Mouse (Mus musculus) ES-E14 (cell line): Measurements from ENCODE around the gene C2. TPM values are rescaled to one million over a fixed set of nuclear protein-coding genes. Genes with fewer than 3 reads are reported as not detected.
"Not testable (repeated sequence)": the region's sequence is repeated elsewhere in the genome, so short reads cannot be mapped to it uniquely, and the experiment has no call there.

Experiments
- DNase-seq: peaks from one replicate; pipeline ENCODE4 v3.0.0-alpha.2; 2013; ENCODE audit warnings: low read depth, low spot score
- H3K27ac ChIP-seq: 2 replicates; pipeline ENCODE4 v1.5.1; 2012; ENCODE audit warnings: low read depth, mild to moderate bottlenecking, low read length, moderate library complexity, mixed read lengths; ENCODE audit not compliant: poor library complexity, insufficient read depth, severe bottlenecking
- H3K36me3 ChIP-seq: 2 replicates; pipeline ENCODE4 v1.6.1; 2012; ENCODE audit warnings: mild to moderate bottlenecking, low read length, moderate library complexity, mixed read lengths; ENCODE audit not compliant: control insufficient read depth, poor library complexity, insufficient read depth, severe bottlenecking
- H3K4me1 ChIP-seq, 2 experiments: fragments of 150-350 bp in 1 of 2; sonication (generic) in 1 of 2; 2 replicates each; pipeline ENCODE4 v1.6.1; 2012; ENCODE audit warnings: low read length in 2 of 2, mild to moderate bottlenecking in 1 of 2, mixed read lengths in 1 of 2; ENCODE audit not compliant: control insufficient read depth in 2 of 2, insufficient read depth in 2 of 2, poor library complexity in 1 of 2
- H3K4me3 ChIP-seq, 2 experiments: fragments of 150-350 bp in 1 of 2; sonication (generic) in 1 of 2; 2 replicates each; pipeline ENCODE4 v1.5.1; 2012; ENCODE audit warnings: low read length in 2 of 2, low read depth in 1 of 2, mild to moderate bottlenecking in 1 of 2, mixed read lengths in 1 of 2; ENCODE audit not compliant: insufficient read depth in 1 of 2, poor library complexity in 1 of 2, severe bottlenecking in 1 of 2
- H3K9ac ChIP-seq: 2 replicates; pipeline ENCODE4 v1.6.1; 2012; ENCODE audit warnings: low read depth, mild to moderate bottlenecking, low read length, mixed read lengths; ENCODE audit not compliant: poor library complexity, insufficient read depth, severe bottlenecking
- H3K9me3 ChIP-seq: fragments of 150-350 bp; sonication (generic); 2 replicates; pipeline ENCODE4 v1.6.1; 2012; ENCODE audit warnings: low read depth, mild to moderate bottlenecking, low read length; ENCODE audit not compliant: control insufficient read depth, insufficient read depth
- CHD2 ChIP-seq: IDR thresholded peaks from 2 replicates; pipeline ENCODE4 v1.6.1; 2014; ENCODE audit warnings: mild to moderate bottlenecking, low read depth, low read length, inconsistent platforms
- HCFC1 ChIP-seq: IDR thresholded peaks from 2 replicates; pipeline ENCODE4 v1.6.1; 2012; ENCODE audit warnings: low read length, inconsistent platforms, borderline replicate concordance; ENCODE audit not compliant: insufficient read depth
- MAFK ChIP-seq: IDR thresholded peaks from 2 replicates; pipeline ENCODE4 v1.6.1; 2014; ENCODE audit warnings: mild to moderate bottlenecking, low read depth, low read length, inconsistent platforms; ENCODE audit not compliant: insufficient read depth
- ZC3H11A ChIP-seq: IDR thresholded peaks from 2 replicates; pipeline ENCODE4 v1.6.1; 2012; ENCODE audit warnings: low read depth, mild to moderate bottlenecking, inconsistent platforms, low read length, borderline replicate concordance
- ZNF384 ChIP-seq: IDR thresholded peaks from 2 replicates; pipeline ENCODE4 v1.6.1; 2012; ENCODE audit warnings: low read depth, low read length, inconsistent platforms
- in situ Hi-C, 2 experiments: fragments of 600-800 bp; cut with MboI; formaldehyde crosslinking; loops; one replicate each; pipeline ENCODE4 v1.15.1; 2025; ENCODE audit warnings: low sequenced_read_pairs in 2 of 2, inconsistent platforms in 1 of 2; ENCODE audit not compliant: unreplicated experiment in 2 of 2
- total RNA-seq: library from RNA; depleted of rRNA; stranded (reverse); fragments of 300-350 nt; gene quantifications from 2 replicates; pipeline ENCODE4 v1.2.3, GENCODE M21; 2012

Gene C2
- total RNA-seq, 1 experiment = 5.0 TPM

DNA sequence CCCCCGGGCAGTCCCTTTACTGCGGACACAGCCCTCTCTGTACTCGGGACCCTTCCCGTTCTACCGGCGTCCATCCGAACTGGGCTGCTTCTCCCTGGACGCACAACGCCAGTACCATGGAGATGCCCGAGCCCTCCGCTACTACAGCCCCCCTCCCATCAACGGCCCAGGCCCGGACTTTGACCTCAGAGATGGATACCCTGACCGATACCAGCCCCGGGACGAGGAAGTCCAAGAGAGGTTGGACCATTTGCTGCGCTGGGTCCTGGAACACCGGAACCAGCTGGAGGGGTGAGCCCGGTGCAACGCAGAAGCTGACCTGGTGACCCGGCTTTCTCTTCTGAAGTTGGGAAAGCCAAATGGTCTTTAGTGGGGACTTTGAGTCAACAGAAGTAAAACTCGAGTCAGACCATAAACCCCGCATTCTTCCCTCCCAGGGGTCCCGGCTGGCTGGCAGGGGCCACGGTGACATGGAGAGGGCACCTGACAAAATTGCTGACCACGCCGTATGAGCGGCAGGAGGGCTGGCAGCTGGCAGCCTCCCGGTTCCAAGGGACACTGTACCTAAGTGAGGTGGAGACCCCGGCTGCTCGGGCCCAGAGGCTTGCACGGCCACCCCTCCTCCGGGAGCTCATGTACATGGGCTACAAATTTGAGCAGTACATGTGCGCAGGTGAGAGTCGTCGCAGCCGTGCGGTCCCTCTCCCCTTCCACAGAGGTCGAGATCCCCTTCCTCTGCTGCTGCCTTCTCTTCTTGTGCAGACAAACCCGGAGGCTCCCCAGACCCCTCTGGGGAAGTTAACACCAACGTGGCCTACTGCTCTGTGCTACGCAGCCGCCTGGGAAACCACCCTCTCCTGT is 60.4 kb downstream of the C2 start:
- DNase-seq = no peak
- in situ Hi-C loops = no loop called here
- peaks cover 28% of the 10 kb centered on the region for H3K36me3 ChIP-seq
- peak overlapping the region; percentile 82 to 84 for H3K4me3 ChIP-seq
- H3K9me3 ChIP-seq = no peaks in the 10 kb centered on the region
- H3K27ac ChIP-seq = no peak overlapping the region
- TF ChIP-seq MAFK = no peak
- TF ChIP-seq HCFC1 = no peak
- TF ChIP-seq ZNF384 = no peak
- no peak for TF ChIP-seq CHD2
- no peak for TF ChIP-seq ZC3H11A
- H3K9ac ChIP-seq = peak overlapping the region; percentile 87
- H3K4me1 ChIP-seq = peaks cover 0 to 6% of the 10 kb centered on the region in 2 experiments; a peak in 1 of 4 replicates

DNA sequence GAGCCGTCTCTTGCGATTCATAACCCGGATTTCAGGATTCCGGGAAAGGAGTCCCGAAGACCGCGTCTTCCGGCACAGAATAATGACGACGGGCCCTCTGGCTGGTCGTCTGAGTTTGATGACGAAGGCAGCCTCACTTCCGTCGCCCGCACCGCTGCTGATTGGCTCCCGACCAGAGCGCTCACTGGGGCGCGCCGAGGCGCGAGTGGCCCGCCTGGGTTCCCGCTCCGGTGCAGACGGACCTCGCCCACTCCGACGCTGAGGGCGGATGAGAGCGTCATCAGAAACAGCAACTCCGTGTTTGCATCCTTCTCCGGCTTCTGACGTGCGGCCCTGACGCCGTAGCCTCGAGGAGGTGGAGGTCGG is 61.2 kb downstream of the C2 start, which contains the start of the genes Stk19 and Dxo:
TSS of gene Stk19 (minus strand) at position 90 of the 366 bp plus-strand sequence.
TSS of gene Dxo (plus strand) at position 164 of the 366 bp plus-strand sequence.
- Histone ChIP-seq H3K36me3 (peaks cover 31% of the 10 kb centered on the region), H3K4me3 (peak within 1 kb of the TSS; percentile 82 to 84), H3K4me1 (peaks cover 0 to 6% of the 10 kb centered on the region in 2 experiments; a peak in 1 of 4 replicates), H3K9ac (peak within 1 kb of the TSS; percentile 87), H3K9me3 (no peaks in the 10 kb centered on the region), H3K27ac (no peak within 1 kb of the TSS)
- DNase-seq = peak; percentile 94
- TF ChIP-seq HCFC1 (peak; percentile 83), ZC3H11A (0 out of 2 replicates have a peak, but pooled peaks have one; percentile 28), MAFK (no peak)
- in situ Hi-C loops = no loop called here

DNA sequence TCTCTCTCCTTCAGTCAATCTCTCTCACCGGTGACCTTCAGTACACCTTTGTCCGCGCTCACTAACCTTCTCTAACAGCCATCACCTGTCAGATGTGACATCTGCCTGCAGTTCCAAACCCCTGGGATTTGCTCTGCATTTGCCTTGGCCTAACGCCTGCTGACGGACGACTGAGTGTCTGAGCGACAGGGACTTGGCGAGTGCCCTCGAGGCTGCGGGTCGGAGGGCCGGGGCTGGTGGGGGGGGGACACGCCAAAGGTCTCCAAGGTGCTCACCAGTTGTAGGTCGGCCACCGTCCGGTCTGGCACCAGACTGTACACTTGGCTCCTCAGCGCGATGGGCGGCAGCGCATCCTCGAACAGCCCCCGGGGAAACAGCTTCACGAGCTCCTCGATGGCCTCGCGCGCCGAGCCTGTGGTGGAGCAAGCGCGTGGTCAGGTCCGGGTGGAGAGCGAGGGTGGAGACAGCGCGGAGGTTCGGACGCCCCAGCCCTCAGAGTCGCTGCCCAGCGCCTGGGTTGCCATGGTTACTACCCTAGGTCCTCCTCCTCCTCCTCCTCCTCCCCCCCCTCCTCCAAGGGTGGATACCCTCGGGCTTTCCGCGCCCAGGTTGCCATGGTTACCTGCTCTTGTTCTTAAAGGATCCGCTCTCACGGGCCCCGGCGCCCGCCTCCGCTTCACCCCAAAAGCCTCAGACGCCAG is 61.8 kb downstream of the C2 start:
- in situ Hi-C loops = no loop called here
- H3K36me3 ChIP-seq = peaks cover 29% of the 10 kb centered on the region
- peak; percentile 53 for DNase-seq
- H3K9me3 ChIP-seq = no peaks in the 10 kb centered on the region
- peak overlapping the region; percentile 82 to 84 for H3K4me3 ChIP-seq
- no peak overlapping the region for H3K27ac ChIP-seq
- TF ChIP-seq ZNF384 (no peak), MAFK (no peak), ZC3H11A (no peak), HCFC1 (no peak), CHD2 (no peak)
- H3K9ac ChIP-seq = peak overlapping the region; percentile 80
- peaks cover 0 to 6% of the 10 kb centered on the region in 2 experiments; a peak in 1 of 4 replicates for H3K4me1 ChIP-seq

DNA sequence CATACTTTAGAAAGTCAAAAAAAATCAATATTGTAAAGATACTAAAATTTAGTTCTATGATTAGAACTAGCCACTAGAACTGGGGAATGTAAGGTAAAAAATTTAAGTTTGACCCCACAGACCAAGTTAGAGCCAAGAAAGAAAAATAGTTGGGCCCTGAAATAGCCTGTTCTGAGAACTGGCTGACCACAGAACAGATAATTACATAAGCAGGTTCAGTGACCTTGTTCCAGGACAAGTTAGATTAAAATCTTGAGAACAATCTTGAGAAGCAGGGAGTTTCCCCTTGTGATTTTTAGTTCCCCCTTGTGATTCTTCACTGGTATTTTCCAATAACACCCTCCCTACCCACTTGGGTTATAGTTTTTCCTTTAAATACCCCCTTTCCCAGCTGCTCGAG is 67.3 kb downstream of the C2 start:
- H3K4me1 ChIP-seq, in situ Hi-C loops, H3K36me3 ChIP-seq: not testable (repeated sequence)

More for the DNA sequence above, 67.3 kb downstream of the C2 start:
- DNase-seq, H3K27ac ChIP-seq, H3K9me3 ChIP-seq, H3K4me3 ChIP-seq, H3K9ac ChIP-seq: not testable (repeated sequence)
